Mouse (Mus musculus): Measurements from ENCODE around the gene Ugt1a8.

DNA sequence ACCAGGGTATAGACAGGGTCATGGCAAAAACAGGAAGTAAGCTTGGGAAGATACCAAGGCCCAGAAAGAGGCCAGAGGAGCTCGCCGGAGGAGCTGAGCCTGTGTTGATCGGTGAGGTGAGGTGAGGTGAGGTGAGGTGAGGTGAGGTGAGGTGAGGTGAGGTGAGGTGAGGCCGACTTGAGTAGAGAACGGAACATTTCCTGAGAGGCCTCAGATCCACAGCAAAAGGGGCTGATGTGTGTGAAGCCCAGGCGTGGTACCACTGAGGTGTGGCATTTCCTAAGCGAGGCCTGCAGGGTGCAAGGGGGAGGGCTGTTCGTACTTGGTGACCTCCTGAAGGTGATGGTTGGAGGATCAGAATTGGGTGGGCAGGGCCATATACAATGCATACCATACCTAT lies 165.5 kb downstream of the Ugt1a8 start:
- TF ChIP-seq POLR2A (IDR thresholded peaks at IDR 0.05; ENCODE audit: low read depth, low read length) (no peak), CTCF (conservative IDR thresholded peaks at IDR 0.05; ENCODE audit: insufficient read depth, insufficient read length, low read depth, low read length) (no peak)
